Mouse (Mus musculus) hindbrain, embryonic 15.5 days (tissue): ENCODE measurements around the gene Tfdp1. TPM values are rescaled to one million over a fixed set of nuclear protein-coding genes. Genes with fewer than 3 reads are reported as not detected.

Experiments
- ATAC-seq: fragments of 200-750 bp; cut with Nextera tagmentation; 2 replicates; pipeline ENCODE4 v1.8.0; 2017; ENCODE audit warnings: low read depth, moderate number of reproducible peaks, moderate TSS enrichment; ENCODE audit not compliant: low FRiP score
- H3K27ac ChIP-seq: fragments of 300-500 bp; sonication (generic); replicated peaks from 2 replicates; pipeline ENCODE4 v1.5.1; 2015; ENCODE audit warnings: mild to moderate bottlenecking, inconsistent platforms
- H3K27me3 ChIP-seq: fragments of 300-500 bp; sonication (generic); 2 replicates; pipeline ENCODE4 v1.6.1; 2015; ENCODE audit warnings: control low read depth, inconsistent platforms
- H3K36me3 ChIP-seq: fragments of 300-500 bp; sonication (generic); 2 replicates; pipeline ENCODE4 v1.6.1; 2015; ENCODE audit warnings: control low read depth, inconsistent platforms
- H3K4me1 ChIP-seq: fragments of 300-500 bp; sonication (generic); replicated peaks from 2 replicates; pipeline ENCODE4 v1.6.1; 2015; ENCODE audit warnings: control low read depth, inconsistent platforms
- H3K4me2 ChIP-seq: fragments of 300-500 bp; sonication (generic); 2 replicates; pipeline ENCODE4 v1.6.1; 2015; ENCODE audit warnings: moderate library complexity, mild to moderate bottlenecking, inconsistent platforms
- H3K4me3 ChIP-seq: fragments of 300-500 bp; sonication (generic); 2 replicates; pipeline ENCODE4 v1.5.1; 2015; ENCODE audit warnings: mild to moderate bottlenecking, inconsistent platforms
- H3K9ac ChIP-seq: fragments of 300-500 bp; sonication (generic); 2 replicates; pipeline ENCODE4 v1.6.1; 2015; ENCODE audit warnings: inconsistent platforms
- H3K9me3 ChIP-seq: fragments of 300-500 bp; sonication (generic); 2 replicates; pipeline ENCODE4 v1.6.1; 2016; ENCODE audit warnings: control low read depth, inconsistent platforms
- WGBS: fragments of 180-500 bp; shearing (Covaris S2); methylation state at CpG from one replicate; pipeline ENCODE4 v1.1.7; 2015; 5-methylcytosine and 5-hydroxymethylcytosine counted together
- polyA plus RNA-seq: library from polyadenylated mRNA; unstranded; fragments of >200 nt; fragmentation: Nextera tagmentation; extraction: Ambion mirVana; gene quantifications from 2 replicates; pipeline ENCODE4 v1.2.1, GENCODE M21; 2015

The Tfdp1 gene
- 96.5 and 96.8 TPM in 2 replicates for polyA plus RNA-seq

DNA sequence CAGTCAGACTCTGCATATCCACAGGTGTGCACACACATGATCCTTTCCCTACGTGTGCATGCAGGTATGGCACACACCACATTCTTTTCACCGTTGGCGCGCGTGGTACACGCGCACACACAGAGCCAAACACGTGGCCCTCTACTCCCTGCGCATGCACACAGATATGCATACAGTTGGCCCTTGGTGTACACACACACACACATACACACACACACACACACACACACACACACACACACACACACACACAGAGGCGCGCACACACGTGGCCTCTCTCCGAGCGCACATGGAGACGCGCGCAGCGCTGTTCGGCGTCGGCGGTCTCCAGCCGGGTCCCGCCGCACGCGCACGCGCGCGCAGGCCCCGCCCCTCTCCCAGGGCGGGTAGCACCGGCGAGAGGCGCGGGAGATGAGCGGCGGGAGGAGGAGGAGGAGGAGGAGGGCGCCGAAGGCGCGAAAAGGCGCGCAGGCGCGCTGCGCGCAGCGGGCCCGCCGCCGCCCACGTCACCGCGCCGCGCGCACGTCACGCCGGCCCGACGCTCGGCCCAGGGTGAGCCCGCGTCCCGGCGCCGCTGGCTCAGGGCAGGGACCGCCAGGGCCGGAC lies at the start of gene Tfdp1:
TSS of gene Tfdp1 (plus strand) at position 497 of the 606 bp plus-strand sequence.
- Histone ChIP-seq H3K27me3 (no peaks in the 10 kb centered on the region), H3K4me2 (peak within 1 kb of the TSS; percentile 91), H3K9me3 (no peaks in the 10 kb centered on the region), H3K36me3 (peaks cover 6% of the 10 kb centered on the region; the same call in 1 of the 2 replicates), H3K4me1 (peaks cover 28% of the 10 kb centered on the region), H3K9ac (peak within 1 kb of the TSS; percentile 94), H3K4me3 (peak within 1 kb of the TSS; percentile 92), H3K27ac (peak within 1 kb of the TSS; percentile 80)
- peak; percentile 95 for ATAC-seq
- WGBS = 1% methylated on average over 46 of the region's 72 CpGs

DNA sequence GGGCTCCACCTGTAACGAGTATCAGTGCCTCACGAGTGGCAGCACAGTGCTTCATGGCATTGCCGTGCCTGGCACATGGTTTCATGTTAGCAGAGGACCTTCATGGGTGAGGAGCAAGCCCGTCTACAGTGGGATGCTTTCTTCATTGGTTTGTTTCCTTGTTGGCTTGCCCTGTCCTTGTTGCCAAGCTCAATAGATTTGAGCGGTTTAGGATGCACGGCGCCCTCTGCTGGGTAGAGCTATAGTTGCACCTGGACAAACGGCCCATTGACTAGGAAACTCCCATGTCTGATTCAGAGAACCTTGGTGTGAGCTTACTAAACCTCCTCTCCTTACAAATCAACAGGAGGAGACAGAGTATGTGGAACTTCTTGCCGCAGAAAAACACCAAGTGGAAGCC lies 46.2 kb upstream of the Tfdp1 start:
- 29% methylated on average over 9 of the region's 9 CpGs for WGBS
- Histone ChIP-seq H3K9me3 (no peaks in the 10 kb centered on the region), H3K4me3 (no peak overlapping the region), H3K4me2 (no peak overlapping the region), H3K27ac (no peak overlapping the region), H3K36me3 (peaks cover 46% of the 10 kb centered on the region), H3K9ac (no peak overlapping the region), H3K4me1 (peaks cover 10% of the 10 kb centered on the region), H3K27me3 (no peaks in the 10 kb centered on the region)
- no peak for ATAC-seq

DNA sequence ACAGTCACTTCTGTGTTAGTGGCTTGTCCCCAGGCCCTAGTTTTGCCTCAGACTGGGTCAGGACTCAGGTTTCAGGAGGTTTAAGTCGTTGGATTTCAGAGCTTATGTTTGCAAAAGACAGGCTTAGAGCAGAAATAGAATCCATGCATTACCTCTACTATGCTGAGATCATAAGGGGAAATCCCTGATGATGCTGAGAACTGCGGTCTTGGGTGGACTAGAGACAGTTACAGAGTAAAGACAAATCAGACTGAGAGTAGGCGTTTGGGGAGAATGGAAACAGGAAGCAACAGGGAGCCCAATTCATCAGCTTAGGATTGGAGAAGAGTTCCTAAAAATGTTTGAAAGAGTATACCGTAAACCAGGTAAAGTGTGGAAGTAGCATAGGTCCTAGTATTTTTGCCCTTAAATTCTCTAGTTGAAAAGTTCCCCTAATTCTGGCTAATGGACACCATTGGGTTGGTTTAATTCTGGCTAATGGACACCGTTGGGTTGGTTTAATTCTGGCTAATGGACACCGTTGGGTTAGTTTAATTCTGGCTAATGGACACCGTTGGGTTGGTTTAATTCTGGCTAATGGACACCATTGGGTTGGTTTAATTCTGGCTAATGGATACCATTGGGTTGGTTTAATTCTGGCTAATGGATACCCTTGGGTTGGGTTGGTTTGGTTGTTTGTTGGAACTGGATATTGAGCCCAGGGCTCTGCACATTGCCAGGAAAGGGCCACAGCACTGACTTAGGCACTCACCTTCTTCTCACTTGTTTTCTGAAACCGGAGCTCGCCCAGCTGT lies 44.7 kb upstream of the Tfdp1 start:
- H3K36me3 ChIP-seq = peaks cover 51% of the 10 kb centered on the region
- H3K4me1 ChIP-seq = peaks cover 6% of the 10 kb centered on the region
- no peak overlapping the region for H3K4me2 ChIP-seq
- H3K9me3 ChIP-seq = no peaks in the 10 kb centered on the region
- ATAC-seq = no peak
- H3K27me3 ChIP-seq = no peaks in the 10 kb centered on the region
- WGBS = 95% methylated on average over 9 of the region's 9 CpGs
- H3K9ac ChIP-seq = no peak overlapping the region
- no peak overlapping the region for H3K4me3 ChIP-seq
- no peak overlapping the region for H3K27ac ChIP-seq

DNA sequence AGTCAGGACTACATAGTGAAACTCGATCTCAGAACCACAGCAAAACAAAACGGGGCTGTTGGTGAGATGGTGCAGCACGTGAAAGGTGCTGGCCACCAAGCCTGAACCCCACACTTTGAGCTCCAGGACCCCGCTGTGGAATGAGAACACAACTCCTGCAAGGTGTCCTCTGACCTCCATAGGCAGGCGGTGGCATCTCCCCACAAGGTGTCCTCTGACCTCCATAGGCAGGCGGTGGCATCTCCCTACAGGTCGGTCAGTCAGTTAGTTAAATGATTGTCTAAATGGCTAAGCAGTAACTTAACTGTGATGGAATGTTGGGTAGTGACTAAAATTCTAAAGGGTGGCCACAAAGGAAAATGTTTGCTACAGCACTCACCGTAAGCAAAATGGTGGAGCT lies 39.0 kb upstream of the Tfdp1 start:
- H3K4me3 ChIP-seq = no peak overlapping the region
- H3K27ac ChIP-seq = no peak overlapping the region
- no peak overlapping the region for H3K9ac ChIP-seq
- ATAC-seq = no peak
- no peaks in the 10 kb centered on the region for H3K27me3 ChIP-seq
- H3K4me2 ChIP-seq = no peak overlapping the region
- no peaks in the 10 kb centered on the region for H3K4me1 ChIP-seq
- no peaks in the 10 kb centered on the region for H3K9me3 ChIP-seq
- 96% methylated on average over 8 of the region's 8 CpGs for WGBS
- peaks cover 80% of the 10 kb centered on the region for H3K36me3 ChIP-seq

DNA sequence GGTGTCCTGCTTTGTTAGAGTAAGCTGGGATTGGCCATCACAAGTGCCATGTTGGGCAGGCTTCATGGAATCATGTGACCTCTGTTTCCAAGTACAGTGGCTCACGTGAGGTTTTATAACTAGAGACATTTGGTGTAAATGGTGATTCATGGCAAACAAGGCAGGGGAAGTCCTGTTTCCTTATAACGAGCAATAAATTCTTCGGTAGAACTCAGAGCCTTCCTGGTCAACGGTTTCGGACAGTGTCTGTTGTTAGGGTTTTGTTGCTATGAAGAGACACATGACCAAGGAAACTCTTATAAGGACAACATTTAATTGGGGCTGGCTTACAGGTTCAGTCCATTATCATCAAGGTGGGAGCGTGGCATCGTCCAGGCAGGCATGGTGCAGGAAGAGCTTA lies 37.5 kb upstream of the Tfdp1 start:
- no peak overlapping the region for H3K4me3 ChIP-seq
- H3K9me3 ChIP-seq = no peaks in the 10 kb centered on the region
- no peak overlapping the region for H3K27ac ChIP-seq
- H3K36me3 ChIP-seq = peaks cover 83% of the 10 kb centered on the region
- H3K4me2 ChIP-seq = no peak overlapping the region
- H3K9ac ChIP-seq = no peak overlapping the region
- H3K4me1 ChIP-seq = no peaks in the 10 kb centered on the region
- H3K27me3 ChIP-seq = no peaks in the 10 kb centered on the region
- WGBS = 95% methylated on average over 7 of the region's 7 CpGs
- no peak for ATAC-seq

DNA sequence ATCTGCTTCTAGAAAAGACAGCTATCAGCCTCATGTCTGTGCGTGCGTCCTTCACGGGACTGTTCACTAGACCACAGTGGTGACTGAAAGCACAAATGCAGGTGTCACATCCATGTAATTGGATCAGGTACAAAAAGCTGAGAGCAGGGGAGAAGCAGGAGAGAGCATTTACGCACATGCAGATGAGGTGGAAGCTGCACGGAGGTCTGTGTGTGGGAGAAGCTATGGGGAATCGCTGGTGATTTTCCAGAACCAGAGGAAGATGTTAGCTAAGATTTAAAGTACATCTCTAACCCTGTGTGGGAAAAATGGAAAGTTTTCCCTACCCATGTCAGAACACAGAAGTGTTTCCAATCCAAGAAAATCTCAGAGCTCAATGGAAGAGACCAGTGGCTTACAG lies 33.1 kb upstream of the Tfdp1 start:
- Histone ChIP-seq H3K9ac (no peak overlapping the region), H3K27me3 (no peaks in the 10 kb centered on the region), H3K4me2 (no peak overlapping the region), H3K4me3 (no peak overlapping the region), H3K9me3 (no peaks in the 10 kb centered on the region), H3K4me1 (no peaks in the 10 kb centered on the region), H3K36me3 (peaks cover 67% of the 10 kb centered on the region), H3K27ac (no peak overlapping the region)
- WGBS = 96% methylated on average over 6 of the region's 6 CpGs
- no peak for ATAC-seq

DNA sequence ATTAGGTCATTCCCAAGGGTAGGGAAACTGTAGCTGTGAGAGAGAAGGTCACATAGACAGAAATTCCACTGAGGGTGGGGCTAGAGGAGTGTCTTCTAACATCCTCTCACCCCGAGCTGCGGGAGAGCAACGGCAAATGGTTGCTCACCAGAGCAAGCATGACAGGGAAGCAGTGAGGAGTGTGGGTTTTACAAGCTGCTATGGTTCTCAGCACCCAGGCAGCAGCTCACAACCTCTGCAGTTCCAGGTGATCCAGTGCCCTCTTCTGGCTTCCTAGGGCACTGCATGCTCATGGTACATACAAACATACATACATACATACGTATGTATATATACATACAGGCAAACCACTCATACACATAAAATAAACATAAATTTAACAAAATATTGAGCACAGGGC lies 32.7 kb upstream of the Tfdp1 start:
- no peaks in the 10 kb centered on the region for H3K9me3 ChIP-seq
- no peaks in the 10 kb centered on the region for H3K27me3 ChIP-seq
- no peaks in the 10 kb centered on the region for H3K4me1 ChIP-seq
- no peak overlapping the region for H3K9ac ChIP-seq
- H3K4me3 ChIP-seq = no peak overlapping the region
- no peak overlapping the region for H3K4me2 ChIP-seq
- no peak for ATAC-seq
- over 99% methylated on average over 4 of the region's 4 CpGs for WGBS
- H3K36me3 ChIP-seq = peaks cover 67% of the 10 kb centered on the region
- H3K27ac ChIP-seq = no peak overlapping the region

DNA sequence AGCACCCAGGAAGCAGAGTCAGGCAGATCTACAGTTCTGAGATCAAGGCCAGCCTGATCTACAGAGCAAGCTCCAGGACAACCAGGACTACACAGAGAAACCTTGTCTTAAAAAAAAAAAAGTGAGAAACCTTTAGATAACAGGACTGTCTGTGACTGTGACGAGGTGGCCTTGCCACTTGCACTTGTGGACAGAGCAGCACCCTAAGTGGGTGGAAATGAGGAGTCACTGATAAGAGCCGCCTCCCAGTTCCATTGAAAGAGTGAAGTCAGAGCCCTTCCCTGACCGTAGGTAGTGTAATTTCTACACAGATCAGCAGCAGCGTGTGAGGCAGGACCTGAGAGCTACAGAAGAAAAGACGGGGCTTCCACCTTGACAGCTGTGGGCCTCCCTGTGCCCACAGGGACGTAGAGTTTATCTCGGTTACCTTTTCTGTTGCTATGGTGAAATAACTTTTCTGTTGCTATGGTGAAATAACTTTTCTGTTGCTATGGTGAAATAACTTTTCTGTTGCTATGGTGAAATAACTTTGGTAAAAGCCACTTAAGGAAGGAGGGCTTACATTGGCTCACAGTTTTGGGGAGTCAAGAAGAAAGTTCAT lies 32.1 kb upstream of the Tfdp1 start:
- H3K4me2 ChIP-seq = no peak overlapping the region
- no peak for ATAC-seq
- WGBS = 81% methylated on average over 7 of the region's 7 CpGs
- H3K4me1 ChIP-seq = no peaks in the 10 kb centered on the region
- no peak overlapping the region for H3K4me3 ChIP-seq
- no peaks in the 10 kb centered on the region for H3K9me3 ChIP-seq
- H3K9ac ChIP-seq = no peak overlapping the region
- H3K36me3 ChIP-seq = peaks cover 67% of the 10 kb centered on the region
- H3K27ac ChIP-seq = no peak overlapping the region
- H3K27me3 ChIP-seq = no peaks in the 10 kb centered on the region

DNA sequence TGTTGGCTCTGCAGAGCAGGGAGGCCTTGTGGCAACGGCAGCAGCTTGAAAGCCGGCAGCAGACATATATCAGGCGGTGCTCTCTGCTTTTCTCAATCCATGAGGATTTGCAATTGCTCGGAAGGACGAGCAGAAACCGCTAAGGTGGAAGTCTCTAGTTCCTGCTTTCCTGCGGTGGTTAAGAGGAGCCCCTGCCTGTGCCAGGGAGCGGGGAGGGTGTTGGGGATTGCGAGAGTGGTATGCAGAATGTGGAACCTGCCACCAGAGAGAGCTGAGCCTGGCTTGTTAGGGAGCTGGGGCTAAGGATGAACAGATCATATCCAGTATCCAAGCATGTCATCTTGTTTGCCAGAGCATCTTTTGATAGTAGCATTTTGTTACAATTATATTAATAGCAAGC lies 31.6 kb upstream of the Tfdp1 start:
- peaks cover 62% of the 10 kb centered on the region for H3K36me3 ChIP-seq

DNA sequence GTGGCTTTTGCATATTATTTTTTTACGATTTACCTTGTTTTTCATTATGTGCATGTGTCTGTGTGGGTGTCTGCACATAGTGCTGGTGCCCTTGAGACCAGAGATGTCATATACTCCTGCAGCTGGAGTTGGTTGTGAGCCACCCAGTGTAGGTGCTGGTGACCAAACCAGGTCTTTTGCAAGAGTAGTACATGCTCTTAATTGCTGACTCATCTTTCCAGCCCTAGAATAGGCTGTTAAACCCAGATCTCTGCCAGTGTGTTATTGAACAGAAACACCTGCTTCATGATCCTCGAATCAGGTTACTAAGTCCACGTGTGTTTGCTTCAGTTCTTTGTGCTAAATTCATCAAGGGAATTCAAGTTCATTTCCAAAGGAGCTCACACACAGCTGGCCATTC lies 23.6 kb upstream of the Tfdp1 start:
- H3K9ac ChIP-seq = no peak overlapping the region
- no peak overlapping the region for H3K4me3 ChIP-seq
- no peaks in the 10 kb centered on the region for H3K9me3 ChIP-seq
- H3K27me3 ChIP-seq = no peaks in the 10 kb centered on the region
- no peaks in the 10 kb centered on the region for H3K4me1 ChIP-seq
- H3K36me3 ChIP-seq = peaks cover 64% of the 10 kb centered on the region
- no peak overlapping the region for H3K27ac ChIP-seq
- WGBS = 89% methylated on average over 3 of the region's 3 CpGs
- ATAC-seq = no peak
- no peak overlapping the region for H3K4me2 ChIP-seq

More for the DNA sequence above, 31.6 kb upstream of the Tfdp1 start:
- H3K4me2 ChIP-seq = no peak overlapping the region
- no peak for ATAC-seq
- H3K4me3 ChIP-seq = no peak overlapping the region
- no peaks in the 10 kb centered on the region for H3K27me3 ChIP-seq
- H3K27ac ChIP-seq = no peak overlapping the region
- H3K4me1 ChIP-seq = no peaks in the 10 kb centered on the region
- WGBS = 83% methylated on average over 9 of the region's 9 CpGs
- no peak overlapping the region for H3K9ac ChIP-seq
- H3K9me3 ChIP-seq = no peaks in the 10 kb centered on the region

DNA sequence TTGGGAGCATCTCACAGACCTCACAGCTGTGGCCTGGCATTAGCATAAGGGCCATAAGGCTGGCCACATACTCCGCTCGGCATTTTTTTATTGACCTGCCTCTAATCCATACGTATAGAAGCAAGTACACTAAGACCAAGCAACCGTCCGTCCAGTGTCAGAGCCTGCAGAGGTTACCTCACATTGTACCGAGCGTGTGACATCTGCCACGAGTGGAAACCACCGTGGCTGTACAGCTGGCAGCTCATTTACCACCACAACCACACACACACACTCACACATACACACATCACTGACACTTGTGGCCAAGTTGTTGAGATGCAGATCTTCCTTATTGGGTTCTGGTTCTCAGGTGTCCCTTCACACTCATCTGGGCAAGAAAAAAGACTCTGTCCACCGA lies 21.9 kb upstream of the Tfdp1 start:
- Histone ChIP-seq H3K4me3 (no peak overlapping the region), H3K36me3 (peaks cover 54% of the 10 kb centered on the region), H3K4me1 (no peaks in the 10 kb centered on the region), H3K27ac (no peak overlapping the region), H3K27me3 (no peaks in the 10 kb centered on the region), H3K9ac (no peak overlapping the region), H3K4me2 (no peak overlapping the region), H3K9me3 (no peaks in the 10 kb centered on the region)
- 94% methylated on average over 10 of the region's 10 CpGs for WGBS
- ATAC-seq = no peak

DNA sequence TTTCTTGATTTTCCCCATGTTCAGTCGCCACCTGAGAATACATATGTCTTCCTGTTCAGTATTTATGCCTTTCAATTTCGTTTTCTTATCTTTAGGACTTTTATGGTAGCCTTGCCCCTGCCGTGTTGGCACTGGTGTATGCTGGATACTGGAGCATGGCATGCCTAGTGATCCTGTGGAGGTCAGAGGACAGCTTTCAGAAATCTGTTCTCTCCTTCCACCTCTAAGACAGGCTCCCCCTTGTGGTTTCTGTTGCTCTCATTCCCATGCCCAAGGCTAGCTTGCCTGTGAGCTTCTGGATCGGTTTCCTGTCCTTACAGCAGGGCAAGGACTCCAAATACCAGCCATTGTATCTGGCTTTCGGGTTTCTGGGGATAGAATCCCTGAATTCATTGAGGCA lies 12.0 kb upstream of the Tfdp1 start:
- no peaks in the 10 kb centered on the region; the same call in 1 of the 2 replicates for H3K4me1 ChIP-seq
- H3K27me3 ChIP-seq = no peaks in the 10 kb centered on the region
- H3K4me3 ChIP-seq = no peak overlapping the region
- no peak overlapping the region for H3K27ac ChIP-seq
- H3K9me3 ChIP-seq = no peaks in the 10 kb centered on the region
- no peak overlapping the region for H3K4me2 ChIP-seq
- no peak for ATAC-seq
- no peak overlapping the region for H3K9ac ChIP-seq
- WGBS = 36% methylated on average over 5 of the region's 5 CpGs
- H3K36me3 ChIP-seq = 0 out of 2 replicates have a peak, but pooled peaks cover 8% of the 10 kb centered on the region
